Mouse (Mus musculus) embryo, embryonic 10 days (tissue): ENCODE measurements at regions not wholly inside any gene's neighbourhood (a gene's known extent, or its start where the extent isn't known, plus 50 kb on each side); places are given as distances from the start of the nearest gene placed in this dataset.
A peak's percentile ranks its signal among the peaks of the same experiment; 100 is the strongest.

Source experiments
- DNase-seq: peaks from one replicate; pipeline ENCODE4 v3.0.0-alpha.2; 2015; ENCODE audit warnings: low spot score

GRCm38 (mm10) chr16:26302045-26302444 lies 69.6 kb downstream of the Cldn1 start:
- no peak for DNase-seq

- DNase-seq: no peak
Observed at GRCm38 (mm10) chr16:26291692-26292091, 79.9 kb downstream of the Cldn1 start.

GRCm38 (mm10) chr16:26285627-26286026 lies 86.0 kb downstream of the Cldn1 start:
- DNase-seq: no peak

- no peak for DNase-seq
Observed at GRCm38 (mm10) chr16:26284713-26285112, 86.9 kb downstream of the Cldn1 start.

- DNase-seq: no peak
Observed at GRCm38 (mm10) chr16:26282418-26282817, 89.2 kb downstream of the Cldn1 start.

- DNase-seq: no peak
Observed at GRCm38 (mm10) chr16:26281496-26281895, 90.1 kb downstream of the Cldn1 start.

- no peak for DNase-seq
Observed at GRCm38 (mm10) chr16:26276789-26277188, 94.9 kb downstream of the Cldn1 start.

GRCm38 (mm10) chr16:26252824-26253223 lies 118.8 kb downstream of the Cldn1 start:
- DNase-seq: peak; percentile 9

- no peak for DNase-seq
Observed at GRCm38 (mm10) chr16:26251698-26252097, 119.9 kb downstream of the Cldn1 start.

- no peak for DNase-seq
Observed at GRCm38 (mm10) chr16:26251027-26251426, 120.6 kb downstream of the Cldn1 start.

- DNase-seq: no peak
Observed at GRCm38 (mm10) chr16:26248939-26249338, 122.7 kb downstream of the Cldn1 start.

- DNase-seq: no peak
Observed at GRCm38 (mm10) chr16:26247926-26248325, 123.7 kb downstream of the Cldn1 start.

- DNase-seq: no peak
Observed at GRCm38 (mm10) chr16:26235239-26235638, 129.7 kb upstream of the P3h2 start.

- DNase-seq: peak; percentile 93
Observed at GRCm38 (mm10) chr16:26234113-26234512, 128.5 kb upstream of the P3h2 start.

GRCm38 (mm10) chr16:26231110-26231509 lies 125.5 kb upstream of the P3h2 start:
- DNase-seq: no peak

- DNase-seq: no peak
Observed at GRCm38 (mm10) chr16:26211418-26211817, 105.8 kb upstream of the P3h2 start.

GRCm38 (mm10) chr16:26199125-26199524 lies 93.5 kb upstream of the P3h2 start:
- DNase-seq: peak; percentile 59

- peak; percentile 5 for DNase-seq
Observed at GRCm38 (mm10) chr16:26196345-26196744, 90.8 kb upstream of the P3h2 start.

GRCm38 (mm10) chr16:26185288-26186281 lies 80.0 kb upstream of the P3h2 start:
- peak; percentile 36 for DNase-seq

GRCm38 (mm10) chr16:26184647-26185262 lies 79.2 kb upstream of the P3h2 start:
- DNase-seq: peak; percentile 11

GRCm38 (mm10) chr16:26183530-26183929 lies 77.9 kb upstream of the P3h2 start:
- DNase-seq: no peak

- DNase-seq: no peak
Observed at GRCm38 (mm10) chr16:26181716-26182115, 76.1 kb upstream of the P3h2 start.

GRCm38 (mm10) chr16:26171441-26171840 lies 65.9 kb upstream of the P3h2 start:
- no peak for DNase-seq
